Mouse (Mus musculus) mature B cell (primary cell): Measurements from ENCODE around the gene Olfr287.

Source experiments
- in situ Hi-C: fragments of 300-500 bp; cut with MboI; formaldehyde crosslinking; loops from 2 replicates; pipeline ENCODE4 v1.14.3; 2019

Olfr287 gene

DNA sequence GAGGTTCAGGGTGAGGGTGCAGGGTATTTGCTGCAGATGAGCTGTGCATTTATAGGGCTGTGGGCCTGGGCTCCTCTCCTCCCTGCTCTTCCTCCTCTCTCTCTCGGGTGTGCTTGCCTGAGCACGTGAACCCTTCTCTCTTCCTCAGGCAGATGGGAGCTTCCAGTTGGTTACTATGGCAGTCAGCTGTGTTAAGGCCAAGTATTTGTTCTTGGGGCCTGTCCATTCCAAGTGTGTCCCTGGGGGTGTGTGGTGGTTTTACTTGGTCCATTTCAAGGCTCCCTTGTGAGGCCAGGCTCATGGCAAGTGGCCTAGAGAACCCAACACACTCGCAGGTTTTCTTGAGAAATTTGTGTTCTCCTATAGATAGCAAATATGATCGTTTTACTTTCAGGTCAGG is at the start of gene Olfr287, which contains the start of gene Gm44579:
Gene Olfr287, minus strand, starts transcription at position 180 of the 400 bp plus-strand sequence.
Gene Gm44579, minus strand, starts transcription at position 101 of the 400 bp plus-strand sequence.
- in situ Hi-C loops: no loop called here

DNA sequence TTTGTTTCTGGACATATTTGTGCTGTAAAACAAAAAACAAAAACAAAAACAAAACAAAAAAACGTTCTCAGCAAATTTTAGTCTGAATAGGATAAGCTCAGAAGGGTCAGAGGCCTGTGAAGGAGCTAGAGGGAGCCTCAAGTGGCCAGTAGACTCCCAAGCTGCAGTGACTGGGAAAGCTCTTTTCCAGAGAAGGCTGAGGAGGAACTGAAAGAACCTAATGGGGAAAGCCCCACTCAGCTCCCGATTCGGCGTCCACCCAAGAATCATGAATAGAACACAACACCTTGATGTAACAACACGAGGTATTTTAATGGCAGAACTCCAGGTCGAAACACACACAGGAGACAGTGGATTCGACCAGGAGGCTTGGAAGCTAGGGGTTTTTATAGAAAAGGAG is 36.9 kb upstream of the Olfr287 start:
- in situ Hi-C loops: no loop called here

DNA sequence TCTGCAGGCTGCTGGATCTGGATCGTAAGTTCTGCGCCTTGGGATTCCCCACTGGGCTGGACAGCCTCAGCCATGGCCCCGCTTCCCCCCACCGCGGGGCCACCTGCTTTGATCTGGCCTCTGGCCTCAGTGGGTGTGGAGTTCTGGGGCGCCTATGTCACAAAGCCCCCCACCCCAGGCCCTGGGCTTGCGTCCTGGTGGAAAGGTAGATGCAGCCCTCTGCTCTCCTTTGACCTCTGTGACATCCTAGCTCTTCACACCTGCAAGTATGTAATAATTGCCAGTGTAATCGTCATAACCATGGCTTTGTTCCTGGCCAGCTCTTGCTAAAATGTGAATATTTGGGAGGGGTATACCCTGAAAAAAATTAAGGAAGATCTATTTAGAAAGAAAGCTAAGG is 36.3 kb upstream of the Olfr287 start, which contains the start of gene H1fnt:
Gene H1fnt, minus strand, starts transcription at position 101 of the 400 bp plus-strand sequence.
- in situ Hi-C loops: no loop called here

DNA sequence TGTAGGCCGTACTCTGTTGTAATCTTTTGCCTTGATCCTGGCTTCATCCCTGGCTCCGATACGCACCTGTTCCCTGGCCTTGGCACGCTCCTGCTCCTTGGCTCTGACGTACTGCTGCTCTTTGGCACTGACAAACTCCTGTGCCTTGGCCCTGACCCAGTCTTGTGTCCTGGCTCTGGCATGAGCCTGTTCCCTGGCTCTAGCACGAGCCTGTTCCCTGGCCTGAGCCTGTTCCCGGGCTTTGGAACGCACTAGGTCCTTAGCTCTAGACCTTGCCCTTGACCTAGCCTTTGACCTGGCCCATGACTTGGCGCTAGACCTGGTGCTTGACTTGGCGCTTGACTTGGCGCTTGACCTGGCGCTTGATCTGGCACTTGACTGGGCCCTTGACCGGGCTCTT is 35.4 kb upstream of the Olfr287 start:
- in situ Hi-C loops: no loop called here

DNA sequence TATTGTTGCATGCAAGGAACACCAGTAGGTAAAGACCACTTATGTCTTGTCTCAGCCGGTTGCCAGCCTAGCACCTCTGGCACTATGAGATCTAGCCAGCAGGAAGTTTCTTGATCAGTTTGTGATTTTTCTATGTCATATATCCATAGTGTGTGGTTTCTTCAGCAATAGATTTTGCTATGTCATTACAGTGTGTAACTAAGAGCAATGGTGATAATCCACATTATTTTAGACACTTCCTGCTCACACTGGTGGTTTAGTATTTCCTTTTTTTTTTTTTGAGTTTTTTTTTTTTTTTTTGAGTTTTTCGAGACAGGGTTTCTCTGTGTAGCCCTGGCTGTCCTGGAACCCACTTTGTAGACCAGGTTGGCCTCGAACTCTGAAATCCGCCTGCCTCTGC is 14.6 kb upstream of the Olfr287 start:
- in situ Hi-C loops: no loop called here

DNA sequence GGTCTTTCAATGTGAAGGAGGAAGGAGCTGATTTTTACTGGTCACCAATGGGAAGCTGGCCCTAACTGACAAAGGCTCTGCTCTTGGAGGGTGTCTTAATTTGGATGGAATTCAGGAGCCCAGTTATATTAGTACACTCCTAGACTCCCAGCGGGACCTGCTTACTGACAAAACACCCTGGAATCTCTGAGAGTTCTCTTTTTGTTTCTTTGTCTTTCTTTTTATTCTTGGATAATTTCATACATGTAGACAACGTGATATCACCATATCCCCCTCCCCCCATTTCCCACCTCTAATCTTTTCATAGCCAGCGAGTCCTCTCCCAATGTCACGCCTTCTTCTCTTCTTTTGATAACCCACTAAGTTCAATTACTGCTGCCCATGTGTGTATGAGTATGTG is 13.5 kb upstream of the Olfr287 start, which contains the start of gene Olfr286:
Gene Olfr286, minus strand, starts transcription at position 101 of the 400 bp plus-strand sequence.
- in situ Hi-C loops: no loop called here

DNA sequence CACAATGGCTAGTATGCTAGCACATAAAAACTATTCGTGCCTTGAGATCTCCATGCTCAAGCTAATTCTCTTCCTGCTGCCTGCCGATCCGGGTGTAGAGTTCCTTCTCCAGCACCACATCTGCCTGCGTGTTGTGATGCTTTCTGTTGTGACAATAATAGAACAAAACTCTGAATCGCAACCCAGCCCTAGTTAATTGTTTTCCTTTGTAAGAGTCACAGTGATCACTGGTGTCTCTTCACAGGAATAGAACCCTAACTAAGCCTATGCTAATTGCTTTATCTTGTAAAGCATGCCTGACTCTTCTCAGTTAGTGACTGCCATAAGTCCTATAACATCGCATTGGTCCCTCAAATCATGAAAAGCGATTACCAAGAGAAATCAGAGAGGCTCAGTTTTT is 5.2 kb upstream of the Olfr287 start:
- in situ Hi-C loops: no loop called here

DNA sequence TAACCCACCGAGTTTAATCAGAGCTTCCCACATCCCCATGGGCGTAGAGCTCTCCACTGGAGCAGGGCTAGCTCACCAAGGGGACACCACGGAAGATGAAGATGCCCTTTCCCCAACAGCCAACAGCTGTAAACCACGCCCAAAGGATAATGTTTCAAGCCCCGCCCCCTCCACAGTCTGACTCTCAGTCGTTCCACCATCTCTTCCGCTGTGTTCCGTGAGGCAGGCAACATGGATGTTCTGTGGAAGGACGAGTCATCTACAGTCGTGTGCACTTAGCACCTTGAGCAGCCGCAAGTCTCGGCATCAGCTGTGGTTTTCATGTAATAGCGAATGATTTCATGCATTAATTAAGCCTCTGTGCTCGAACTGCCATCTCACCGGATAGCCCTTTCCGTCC is 4.8 kb upstream of the Olfr287 start:
- in situ Hi-C loops: no loop called here

DNA sequence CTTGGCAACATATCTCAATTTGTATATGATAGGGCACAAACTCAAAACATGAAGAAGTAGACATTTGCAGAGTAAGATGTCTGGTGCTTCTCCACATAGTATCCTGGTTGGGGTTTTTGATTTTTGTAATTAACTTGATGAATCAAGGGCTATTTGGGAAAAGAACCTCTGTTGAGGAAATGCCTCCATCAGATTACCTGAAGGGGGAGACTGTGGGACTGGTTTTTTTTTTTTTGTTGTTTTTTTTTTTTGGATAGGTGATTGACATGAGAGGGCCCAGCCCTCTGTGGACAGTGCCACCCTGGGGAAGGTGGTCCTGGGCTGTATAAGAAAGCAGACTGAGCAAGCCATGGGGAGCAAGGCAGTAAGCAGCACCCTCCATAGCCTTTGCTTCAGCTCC is 1.5 kb upstream of the Olfr287 start:
- in situ Hi-C loops: no loop called here

DNA sequence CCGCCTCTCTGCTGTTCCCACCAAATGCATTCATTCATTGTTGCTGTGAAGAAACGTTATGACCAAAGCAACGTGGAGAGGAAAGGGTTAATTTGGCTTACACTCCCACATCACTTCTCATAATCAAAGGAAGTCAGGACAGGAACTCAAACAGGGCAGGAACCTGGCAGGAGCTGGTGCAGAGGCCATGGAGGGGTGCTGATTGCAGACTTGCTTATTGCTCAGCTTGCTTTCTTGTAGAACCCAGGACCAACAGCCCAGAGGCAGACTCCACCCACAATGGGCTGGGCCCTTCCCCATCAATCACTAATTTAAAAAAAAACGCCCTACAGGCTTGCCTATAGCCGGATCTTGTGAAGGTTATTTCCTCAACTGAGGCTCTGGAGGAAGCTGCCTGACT is 6.7 kb downstream of the Olfr287 start:
- in situ Hi-C loops: no loop called here

DNA sequence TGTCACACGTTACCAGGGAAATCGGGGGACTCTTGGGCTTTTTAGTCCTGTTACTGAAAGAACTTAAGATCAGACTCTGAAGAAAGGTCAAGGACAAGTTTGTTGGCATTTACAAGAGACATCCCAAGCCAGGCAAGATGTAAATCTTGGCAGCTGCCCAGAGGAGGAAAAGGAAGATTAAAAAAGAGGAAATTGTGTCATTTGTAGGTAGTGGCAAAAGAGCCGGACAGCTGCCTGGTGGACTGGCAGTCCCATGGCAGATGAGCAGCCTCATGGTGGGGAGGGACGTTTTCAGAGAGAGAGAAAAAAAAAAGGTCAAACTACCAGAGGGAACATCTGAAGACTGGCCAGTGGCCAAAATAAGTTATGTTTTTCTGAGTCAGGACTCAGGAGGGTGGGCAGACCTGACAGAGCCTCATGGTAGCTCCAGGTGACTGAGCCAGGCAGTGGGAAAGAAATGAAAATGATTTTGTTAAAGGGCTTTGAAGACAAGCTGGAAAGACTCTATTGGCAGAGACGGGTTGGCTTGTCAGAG is 7.5 kb downstream of the Olfr287 start:
- in situ Hi-C loops: no loop called here

DNA sequence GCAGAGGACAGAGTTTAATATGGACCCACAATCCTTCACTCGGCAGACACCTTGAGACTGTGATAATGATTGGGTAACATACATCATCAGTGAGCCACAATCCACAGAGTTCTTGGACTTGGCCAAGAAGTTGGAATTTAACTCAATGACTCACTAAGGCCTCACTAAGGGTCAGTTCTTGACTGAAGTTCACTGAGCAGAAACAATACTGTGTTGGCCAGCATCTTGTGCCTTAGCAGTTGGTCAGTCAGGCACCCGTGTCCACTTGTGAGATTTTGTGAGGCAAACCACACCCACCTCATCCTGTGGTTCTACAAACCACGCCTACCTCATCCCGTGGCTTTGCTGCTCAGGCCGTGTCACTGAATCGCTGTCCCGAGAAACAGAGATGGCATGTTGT is 11.2 kb downstream of the Olfr287 start:
- in situ Hi-C loops: no loop called here

DNA sequence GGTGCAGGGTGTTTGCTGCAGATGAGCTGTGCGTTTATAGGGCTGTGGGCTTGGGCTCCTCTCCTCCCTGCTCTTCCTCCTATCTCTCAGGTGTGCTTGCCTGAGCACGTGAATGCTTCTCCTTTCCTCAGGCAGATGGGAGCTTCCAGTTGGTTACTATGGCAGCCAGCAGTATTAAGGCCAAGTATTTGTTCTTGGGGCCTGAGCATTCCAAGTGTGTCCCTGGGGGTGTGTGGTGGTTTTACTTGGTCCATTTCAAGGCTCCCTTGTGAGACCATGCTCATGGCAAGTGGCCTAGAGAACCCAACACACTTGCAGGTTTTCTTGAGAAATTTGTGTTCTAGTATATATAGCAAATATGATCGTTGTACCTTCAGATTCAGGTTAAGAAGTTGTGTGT is 25.4 kb downstream of the Olfr287 start, which contains the start of gene Olfr288:
Gene Olfr288, minus strand, starts transcription at position 101 of the 400 bp plus-strand sequence.
- in situ Hi-C loops: no loop called here

DNA sequence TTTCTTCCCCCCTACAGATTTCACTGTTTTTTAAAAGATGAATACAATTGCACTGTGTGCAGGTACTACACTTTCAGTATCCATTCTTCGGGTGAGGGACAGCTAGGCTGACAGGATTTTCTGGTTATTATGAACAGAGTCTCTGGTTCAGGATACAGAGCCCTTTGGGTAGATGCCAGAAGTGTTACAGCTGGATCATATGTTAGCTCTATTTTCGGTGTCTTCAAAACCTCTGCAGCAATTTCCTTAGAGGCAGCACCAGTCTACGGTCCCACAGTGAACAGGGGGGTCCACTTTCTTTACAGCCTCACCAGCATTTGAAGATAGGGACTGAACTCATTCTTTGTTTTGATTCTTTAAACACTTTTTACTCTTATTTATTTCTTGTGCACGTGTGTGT is 36.4 kb downstream of the Olfr287 start:
- in situ Hi-C loops: no loop called here

DNA sequence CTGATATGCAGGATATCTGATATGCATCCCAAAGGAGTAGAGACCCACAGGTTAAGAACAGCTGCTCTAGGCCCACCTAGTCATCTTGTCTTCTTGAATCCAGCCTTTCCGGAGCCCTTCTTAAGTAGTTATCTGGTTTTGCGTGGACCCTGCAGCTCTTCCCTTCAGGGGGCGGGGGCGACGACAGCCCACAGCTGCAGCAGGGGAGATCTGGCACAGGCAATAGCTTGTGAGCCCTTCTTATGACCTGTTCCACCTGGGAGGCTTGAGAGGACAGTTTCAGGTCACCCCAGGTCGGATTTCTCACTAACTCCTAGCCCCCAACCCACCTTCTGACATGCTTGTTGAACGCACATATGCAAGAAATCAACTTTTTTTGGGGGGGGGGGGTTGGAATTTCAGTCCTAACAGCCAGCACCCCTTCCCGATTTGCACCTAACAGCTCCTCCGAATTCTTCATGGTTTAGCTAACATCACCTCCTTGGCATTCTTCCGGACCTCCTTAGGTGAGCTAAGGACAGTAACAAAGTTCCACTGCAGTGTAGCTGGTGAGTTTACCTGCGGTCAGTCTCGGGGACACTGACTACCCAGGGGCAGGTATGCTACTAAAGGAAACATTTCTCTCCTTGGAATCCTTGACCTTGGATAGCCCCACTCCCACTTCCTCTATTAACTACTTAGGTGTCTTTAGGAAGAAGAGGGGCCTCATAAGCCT is 38.8 kb downstream of the Olfr287 start:
- in situ Hi-C loops: no loop called here

DNA sequence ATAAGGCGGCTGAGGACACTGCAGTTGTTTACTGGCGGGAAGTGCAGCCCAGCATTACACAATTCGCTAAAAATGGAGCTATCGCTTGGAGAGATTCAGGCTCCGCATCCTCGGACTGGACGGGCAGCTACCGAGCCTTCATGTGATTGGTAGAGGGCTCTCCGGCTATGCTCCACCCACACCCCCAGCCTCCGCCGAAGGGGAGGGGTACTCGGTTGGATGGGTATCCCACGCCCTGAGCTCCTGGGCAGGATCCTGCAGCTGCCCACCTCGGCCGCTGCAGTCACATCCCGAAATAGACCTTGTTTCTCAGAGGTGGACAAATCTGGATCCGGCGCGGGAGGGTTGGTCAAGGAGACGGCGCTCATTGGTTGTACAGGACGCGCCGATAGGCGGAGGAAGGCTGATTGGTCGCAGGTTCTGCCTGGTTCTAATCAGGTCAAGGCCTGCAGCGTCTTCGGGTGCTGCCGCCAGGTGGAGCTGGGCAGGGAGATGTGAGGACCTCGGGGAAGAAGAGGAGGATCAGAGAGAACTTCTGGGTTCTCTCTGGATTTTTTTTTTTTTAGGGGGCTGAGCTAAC is 39.6 kb downstream of the Olfr287 start:
- in situ Hi-C loops: no loop called here

DNA sequence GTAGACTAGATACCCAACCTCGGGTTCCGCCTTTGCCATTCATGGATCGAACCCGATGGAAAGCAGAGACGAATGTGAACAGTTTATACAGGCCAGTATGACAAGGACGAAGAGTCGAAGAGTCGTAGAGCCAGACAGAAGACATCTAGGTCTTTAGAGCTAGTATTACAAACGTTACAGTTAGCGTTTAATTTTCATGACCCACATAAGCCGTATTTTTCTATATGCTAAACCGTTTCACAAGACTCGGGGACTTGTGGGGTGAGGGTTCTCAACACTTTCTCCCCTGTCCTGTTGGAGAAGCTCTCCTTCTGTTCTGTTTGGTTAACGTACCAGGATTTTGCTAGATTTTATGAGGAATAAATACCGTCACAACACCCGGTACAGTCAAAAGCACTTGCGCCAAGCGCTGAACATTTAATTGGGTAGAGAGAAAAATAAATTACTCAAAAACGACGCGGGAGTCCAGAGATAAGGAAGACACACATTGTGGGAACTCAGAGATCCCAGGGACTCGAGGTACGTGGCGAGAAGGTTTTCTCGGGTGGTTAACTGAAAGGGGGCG is 40.2 kb downstream of the Olfr287 start:
- in situ Hi-C loops: no loop called here

DNA sequence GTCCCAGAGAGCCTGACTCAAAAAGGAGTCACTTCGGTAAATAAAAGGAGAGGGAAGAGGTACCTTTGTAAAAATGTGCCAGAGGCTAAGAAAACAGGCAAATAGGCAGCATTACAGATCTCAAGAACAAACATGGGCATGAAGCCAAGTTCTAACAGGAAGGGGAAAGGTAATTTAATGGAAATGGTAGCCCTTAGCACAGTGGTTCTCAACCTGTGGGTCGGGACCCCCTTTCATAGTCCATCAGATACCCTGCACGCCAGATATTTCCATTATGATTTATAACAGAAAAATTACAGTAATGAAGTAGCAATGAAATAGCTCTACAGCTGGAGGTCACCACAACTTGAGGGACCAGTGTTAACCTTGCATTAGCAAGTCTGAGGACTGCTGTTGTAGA is 43.5 kb downstream of the Olfr287 start:
- in situ Hi-C loops: no loop called here

DNA sequence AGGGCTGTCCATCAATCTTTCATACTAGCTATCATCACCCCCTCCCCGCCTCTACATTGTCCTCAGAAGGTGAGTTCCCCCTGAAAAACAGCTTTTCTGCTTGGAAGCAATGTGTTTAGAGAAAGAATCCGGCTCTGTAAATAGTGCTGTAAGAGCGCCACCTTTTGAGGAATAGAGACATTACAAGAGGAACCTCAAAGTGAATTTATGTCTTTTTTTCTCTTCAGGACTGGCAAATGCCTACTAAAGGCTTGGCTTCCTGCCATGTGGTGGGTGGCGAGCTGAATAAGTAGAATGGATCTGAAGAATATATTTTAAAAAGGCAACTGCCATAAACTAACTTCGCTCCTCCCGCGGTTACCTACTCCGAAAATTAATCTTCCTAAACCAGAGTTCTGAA is 47.0 kb downstream of the Olfr287 start:
- in situ Hi-C loops: no loop called here

DNA sequence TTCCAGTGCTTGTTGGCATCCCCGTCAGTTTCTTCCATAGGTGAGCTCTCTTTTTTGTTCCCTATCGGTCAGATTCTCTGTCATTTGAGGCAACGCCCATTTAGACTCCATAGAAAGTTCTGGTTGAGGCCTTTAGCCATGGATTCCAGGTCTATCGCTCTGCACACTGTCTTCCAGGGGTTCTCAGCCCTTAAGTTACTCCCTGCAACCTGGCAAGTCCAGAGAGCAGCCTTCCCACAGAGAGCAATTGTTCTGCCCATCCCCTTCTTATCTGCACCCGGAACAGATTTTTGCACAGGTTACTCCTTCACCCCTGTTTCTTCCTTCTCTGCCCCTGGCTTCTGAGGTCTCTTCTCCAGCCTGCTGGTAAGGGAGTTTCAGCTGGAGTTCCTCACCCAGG is 48.7 kb downstream of the Olfr287 start:
- in situ Hi-C loops: no loop called here

DNA sequence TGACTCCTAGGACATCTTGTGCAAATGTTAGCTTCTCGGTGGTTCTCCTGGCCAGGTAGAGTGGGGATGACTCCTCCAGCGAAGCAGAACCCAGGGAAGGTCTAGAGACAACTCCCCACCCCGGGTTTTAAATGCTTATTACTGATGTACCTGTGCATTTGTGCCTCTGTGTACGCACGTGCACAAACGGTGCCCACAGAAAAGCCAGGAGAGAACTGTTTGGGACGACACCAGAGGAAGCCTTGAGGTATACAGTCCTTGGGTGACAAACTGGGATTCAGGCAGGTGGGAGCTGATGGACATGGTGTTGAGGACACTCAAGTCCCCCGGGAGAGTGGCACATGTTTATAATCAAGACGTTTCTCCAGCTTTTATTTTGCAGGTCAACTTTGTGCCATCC is 49.9 kb downstream of the Olfr287 start:
- in situ Hi-C loops: no loop called here

DNA sequence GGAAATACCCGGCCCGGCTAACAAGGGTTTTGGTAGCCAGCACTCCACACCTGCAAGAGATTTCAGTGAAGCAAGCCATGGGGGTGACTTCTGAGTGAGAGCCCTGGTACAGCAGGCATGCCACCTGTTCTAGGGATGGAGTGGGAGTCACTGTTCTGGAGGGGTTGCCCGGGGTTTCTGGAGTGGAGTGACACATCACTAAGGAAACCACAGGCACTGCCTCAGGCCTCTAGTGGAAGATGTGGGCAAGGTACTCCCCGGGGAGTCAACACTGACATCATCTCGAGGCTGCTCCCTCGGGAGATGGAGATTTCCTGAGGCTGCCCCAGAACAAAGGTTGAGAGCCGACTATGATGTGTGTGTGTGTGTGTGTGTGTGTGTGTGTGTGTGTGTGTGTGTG is 50.5 kb downstream of the Olfr287 start:
- in situ Hi-C loops: no loop called here

DNA sequence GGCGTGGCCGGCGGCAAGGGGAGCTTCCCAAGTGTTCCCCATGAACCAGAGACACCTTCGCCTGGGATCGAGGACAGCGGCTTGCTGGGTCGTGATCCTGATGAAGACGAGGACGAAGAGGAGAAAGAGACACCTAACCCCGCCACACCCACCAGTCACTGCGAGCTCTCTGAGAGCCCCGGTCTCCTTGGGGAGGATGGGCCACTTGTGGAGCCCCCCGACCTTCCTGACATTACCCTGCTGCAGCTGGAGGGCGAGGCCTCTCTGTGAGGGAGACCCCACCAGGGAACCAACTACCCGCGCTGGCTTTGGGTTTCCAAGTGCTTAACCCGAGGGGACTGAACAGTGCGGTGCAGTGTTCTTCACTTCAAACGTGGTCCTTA is 52.2 kb downstream of the Olfr287 start:
- in situ Hi-C loops: no loop called here
